8 mouse cellular contexts compared by ENCODE assay signal in the genomic region with DNA sequence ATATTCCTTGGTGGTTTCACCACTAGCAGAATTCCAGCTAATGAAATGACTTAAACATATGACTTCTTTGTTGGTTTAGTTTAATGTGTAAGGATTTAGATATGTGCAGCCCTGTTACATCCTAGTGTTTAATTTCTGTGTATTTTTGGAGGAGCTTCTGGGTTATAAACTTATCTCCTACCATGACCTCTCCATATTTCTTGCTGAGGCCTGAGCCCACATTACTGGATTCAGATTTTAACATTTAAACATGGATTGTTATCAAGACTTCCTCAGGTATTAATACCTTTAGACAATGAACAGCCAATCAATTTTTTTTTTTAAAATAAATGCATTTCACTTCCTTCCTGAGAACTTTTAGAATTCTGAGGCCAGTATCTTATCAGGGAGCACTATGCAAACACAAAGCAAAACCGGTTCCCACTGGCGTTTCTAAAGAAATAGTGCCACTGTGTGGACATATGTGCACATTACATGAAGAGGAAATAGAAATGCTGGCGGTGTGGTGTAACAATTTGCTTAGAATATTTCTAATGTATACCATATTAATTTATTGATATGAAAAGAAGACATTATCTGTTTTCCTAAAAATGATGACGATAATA.
DNase-seq lines count a peak whose midpoint lies in the region; ATAC-seq lines count a peak whose summit lies in the region.

No protein-coding gene starts in this region.

- no peaks in the 10 kb centered on the region for H3K36me3 ChIP-seq in embryonic facial prominence, embryonic 10.5 days (replicated peaks)
- no peaks in the 10 kb centered on the region for H3K36me3 ChIP-seq in kidney, embryonic 16.5 days (ENCODE audit: insufficient read depth, low read length)
- no peaks in the 10 kb centered on the region for H3K36me3 ChIP-seq in midbrain, embryonic 12.5 days

- peak; percentile 73; the same call in 1 of the 2 replicates for ATAC-seq in kidney, embryonic 16.5 days (ENCODE audit: low FRiP score, low TSS enrichment)
- peak; percentile 77 for ATAC-seq in midbrain, embryonic 12.5 days (ENCODE audit: low FRiP score, low read depth)

- no peak overlapping the region for H3K9ac ChIP-seq in kidney, embryonic 16.5 days (replicated peaks; ENCODE audit: low read length)
- H3K9ac ChIP-seq in midbrain, embryonic 12.5 days (replicated peaks), result no peak overlapping the region

- H3K4me1 ChIP-seq in embryonic facial prominence, embryonic 10.5 days, result no peaks in the 10 kb centered on the region
- no peaks in the 10 kb centered on the region for H3K4me1 ChIP-seq in kidney, embryonic 16.5 days (ENCODE audit: insufficient read depth, low read length)
- no peaks in the 10 kb centered on the region for H3K4me1 ChIP-seq in midbrain, embryonic 12.5 days

- H3K27ac ChIP-seq in embryonic facial prominence, embryonic 10.5 days (replicated peaks), result no peak overlapping the region
- H3K27ac ChIP-seq in kidney, embryonic 16.5 days (ENCODE audit: low read length), result no peak overlapping the region
- no peak overlapping the region for H3K27ac ChIP-seq in midbrain, embryonic 12.5 days (replicated peaks)

- no peaks in the 10 kb centered on the region for H3K27me3 ChIP-seq in embryonic facial prominence, embryonic 10.5 days (replicated peaks; ENCODE audit: low read depth, poor library complexity, severe bottlenecking)
- no peaks in the 10 kb centered on the region for H3K27me3 ChIP-seq in kidney, embryonic 16.5 days (ENCODE audit: insufficient read depth, low read length)
- no peaks in the 10 kb centered on the region for H3K27me3 ChIP-seq in midbrain, embryonic 12.5 days

- 6% methylated on average over 4 of the region's 4 CpGs for WGBS in embryonic facial prominence, embryonic 10.5 days
- 4% methylated on average over 4 of the region's 4 CpGs for WGBS in kidney, embryonic 16.5 days
- 6% methylated on average over 4 of the region's 4 CpGs for WGBS in midbrain, embryonic 12.5 days

- H3K4me2 ChIP-seq in kidney, embryonic 16.5 days (replicated peaks; ENCODE audit: low read depth, low read length), result no peak overlapping the region
- H3K4me2 ChIP-seq in midbrain, embryonic 12.5 days (replicated peaks), result no peak overlapping the region

- peak; percentile 8 to 64 for DNase-seq in adrenal gland, adult (ENCODE audit: inconsistent age in 2 of 2, low spot score in 1 of 2)
- no peak for DNase-seq in adrenal gland, adult 18-20 months (ENCODE audit: low spot score in 2 of 2)
- DNase-seq in right cerebral cortex, postnatal 10 days (ENCODE audit: low spot score in 2 of 2), result peak; percentile 49 to 54
- no peak for DNase-seq in right cerebral cortex, postnatal 14 days
- peak; percentile 13 for DNase-seq in embryonic facial prominence, embryonic 10.5 days (ENCODE audit: low spot score)
- no peak for DNase-seq in thymus, postnatal 25 days

- no peaks in the 10 kb centered on the region for H3K9me3 ChIP-seq in embryonic facial prominence, embryonic 10.5 days
- H3K9me3 ChIP-seq in kidney, embryonic 16.5 days (ENCODE audit: low read length), result no peaks in the 10 kb centered on the region
- no peaks in the 10 kb centered on the region for H3K9me3 ChIP-seq in midbrain, embryonic 12.5 days

- no peak overlapping the region for H3K4me3 ChIP-seq in embryonic facial prominence, embryonic 10.5 days
- no peak overlapping the region for H3K4me3 ChIP-seq in kidney, embryonic 16.5 days (ENCODE audit: low read length)
- H3K4me3 ChIP-seq in midbrain, embryonic 12.5 days, result no peak overlapping the region

Comparison
In these comparisons a context has a peak if more than half of its experiments do, and no peak if none do; other contexts are left out.
1. DNase-seq: peak in adrenal gland, adult (2 of 2), right cerebral cortex, postnatal 10 days (2 of 2) and embryonic facial prominence, embryonic 10.5 days (single experiment); none in adrenal gland, adult 18-20 months (0 of 2), right cerebral cortex, postnatal 14 days (single experiment) and thymus, postnatal 25 days (single experiment).